Mouse (Mus musculus): ENCODE measurements around the gene Tmf1.
A peak's percentile ranks its signal among the peaks of the same experiment; 100 is the strongest.

Tmf1 gene

DNA sequence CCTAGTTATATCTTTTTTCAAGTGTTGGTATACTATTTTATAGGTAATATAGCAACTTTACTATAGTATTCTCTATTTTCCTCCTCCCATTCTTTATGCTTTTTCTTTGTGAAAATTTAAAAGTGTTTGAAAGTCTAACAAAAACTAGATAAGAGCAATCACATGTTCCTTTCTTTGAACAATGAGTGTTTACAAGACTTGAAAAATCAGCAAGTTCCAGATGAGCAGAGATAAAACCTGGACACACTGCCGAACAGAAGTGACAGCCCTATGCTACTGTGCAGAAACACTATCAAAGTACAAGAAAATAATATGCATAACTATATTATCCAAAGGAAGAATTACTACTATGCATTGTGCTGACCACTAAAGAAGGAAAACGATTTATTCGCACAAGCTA, 23.6 kb upstream of the Tmf1 start:
- no peak for DNase-seq

DNA sequence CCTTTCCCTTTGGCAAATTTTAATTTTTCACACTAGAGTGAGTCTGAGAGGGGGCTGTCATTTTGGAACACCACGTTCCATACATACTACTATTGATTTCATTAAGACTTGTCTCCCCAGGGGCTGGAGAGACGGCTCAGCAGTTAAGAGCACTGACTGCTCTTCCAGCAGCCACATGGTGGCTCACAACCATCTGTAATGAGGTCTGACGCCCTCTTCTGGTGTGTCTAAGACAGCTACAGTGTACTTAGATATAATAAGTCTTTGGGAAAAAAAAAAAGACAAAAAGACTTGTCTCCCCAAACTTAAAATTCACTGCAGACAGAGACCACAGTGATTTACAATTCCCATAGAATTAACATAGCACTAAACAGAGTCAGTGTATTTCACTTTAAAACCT, 21.5 kb upstream of the Tmf1 start:
- DNase-seq = no peak

DNA sequence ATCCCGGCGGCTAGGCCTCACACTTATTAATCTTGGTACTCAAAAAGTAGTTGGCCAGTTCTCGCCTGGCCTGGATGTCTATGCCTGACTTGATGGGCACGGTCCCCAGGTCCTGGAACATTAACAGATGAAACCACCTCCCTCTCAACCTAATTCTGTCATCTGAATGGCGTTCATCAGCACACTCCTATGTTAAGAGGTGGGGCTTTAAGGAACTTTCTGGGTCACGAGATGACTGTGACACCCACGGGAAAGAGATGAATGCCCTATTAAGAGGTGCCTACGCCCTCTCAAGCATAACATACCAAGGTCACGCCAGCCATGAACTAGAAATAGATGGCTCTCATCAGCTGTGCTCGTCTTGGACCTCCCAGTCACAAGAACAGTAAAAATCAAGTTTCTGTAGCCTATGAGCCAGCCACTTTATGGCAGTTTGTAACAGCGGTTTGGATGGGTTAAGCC, 476 bp upstream of the Tmf1 start:
- no peak for DNase-seq

DNA sequence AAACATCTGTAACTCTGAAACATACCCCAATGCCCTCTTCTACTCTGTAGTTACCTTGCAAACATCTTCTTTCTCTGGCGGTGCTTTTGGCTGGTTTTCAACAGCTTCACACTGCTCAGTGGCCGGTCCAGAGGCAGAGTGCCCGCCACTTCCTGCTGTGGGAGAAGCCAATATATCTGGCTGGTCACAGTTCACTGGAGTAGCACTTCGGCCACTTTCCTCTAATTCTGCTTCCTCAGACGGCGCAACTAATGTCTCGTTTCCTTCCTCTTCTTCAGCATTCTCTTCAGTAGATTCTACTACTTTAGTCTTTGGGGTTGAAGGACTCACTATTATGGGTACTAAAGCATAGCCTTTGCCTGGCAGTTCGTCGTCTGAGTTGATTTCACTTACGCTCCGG, 3.2 kb downstream of the Tmf1 start:
- DNase-seq = no peak

DNA sequence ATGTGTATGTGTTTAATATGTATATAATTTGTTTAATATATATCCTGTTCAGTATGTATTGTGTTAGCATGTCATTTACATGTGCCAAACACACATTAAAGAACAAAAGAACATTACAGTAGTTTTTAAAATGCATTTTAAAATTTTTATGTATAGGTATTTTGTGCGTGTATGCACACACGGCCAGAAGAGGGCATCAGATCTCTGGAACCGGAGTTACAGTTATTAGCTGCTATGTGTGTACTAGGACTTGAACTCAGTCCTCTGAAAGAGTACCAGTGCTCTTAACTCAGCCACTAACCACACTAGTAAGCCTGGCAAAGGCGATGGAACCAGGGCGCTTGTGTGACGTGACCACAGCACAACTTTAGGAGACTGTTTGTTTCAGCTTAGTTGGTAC, 28.8 kb downstream of the Tmf1 start:
- DNase-seq = no peak

DNA sequence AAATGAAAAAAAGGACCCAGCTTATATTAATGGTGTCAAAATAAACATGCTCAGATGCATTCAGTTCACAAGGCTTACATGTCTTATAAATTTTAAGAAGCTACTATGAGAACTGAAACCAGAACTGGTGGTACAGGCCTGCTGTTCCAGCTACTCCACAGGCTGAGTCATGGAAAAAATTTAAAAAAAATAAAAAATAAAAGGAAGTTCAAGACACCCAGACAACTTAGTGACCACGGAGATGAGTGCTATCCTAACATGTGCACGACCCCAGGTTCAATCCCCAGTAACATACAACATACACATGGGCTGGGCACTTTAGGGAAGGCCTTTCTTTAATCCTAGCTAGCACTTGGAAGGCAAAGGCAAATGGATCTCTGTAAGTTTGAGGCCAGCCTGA, 29.2 kb downstream of the Tmf1 start:
- DNase-seq = no peak

DNA sequence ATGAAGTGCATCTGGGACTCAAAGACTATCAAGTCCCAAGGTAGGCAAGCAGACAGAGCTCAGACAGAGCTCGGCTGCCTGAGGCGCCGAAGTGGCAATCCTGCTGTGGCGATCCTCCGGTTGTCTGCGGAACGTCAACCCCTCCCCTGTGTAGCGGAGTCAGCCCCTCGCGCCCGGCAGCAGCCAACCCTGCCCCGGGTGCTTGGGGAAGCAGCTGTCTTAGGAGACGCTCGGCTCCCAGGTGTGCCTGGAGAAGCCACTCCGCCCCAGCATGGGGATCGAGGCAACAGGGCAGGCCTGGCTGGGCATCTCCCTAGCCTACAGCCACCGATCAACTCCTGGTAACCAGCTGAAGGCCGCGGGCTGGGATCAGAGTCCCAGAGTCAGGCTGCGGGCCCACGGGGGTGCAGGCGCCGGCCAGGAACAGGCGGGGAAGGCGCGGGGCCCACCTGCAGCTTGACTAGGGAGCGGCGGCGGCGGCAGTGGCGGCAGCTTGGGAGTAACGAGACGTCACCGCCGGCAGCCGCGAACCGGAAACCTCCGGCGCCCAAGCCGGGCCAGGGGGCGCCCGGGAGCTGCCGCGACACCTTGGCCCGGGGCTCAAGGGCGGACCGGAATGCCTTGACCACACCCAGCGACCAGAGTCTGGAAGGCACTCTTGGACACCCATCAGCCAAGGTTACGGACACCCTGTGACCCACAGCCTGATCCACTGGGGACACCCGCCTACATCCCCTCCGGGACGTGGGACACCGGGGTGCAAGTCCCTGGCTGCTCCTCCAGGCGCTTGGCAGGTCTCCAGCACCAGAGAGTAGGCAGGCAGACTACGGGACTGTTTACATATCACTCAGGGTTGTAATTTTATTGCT, 30.3 kb downstream of the Tmf1 start, which contains the start of gene Eogt:
Gene Eogt (minus strand): TSS at position 800 of the 869 bp plus-strand sequence.
- peak; percentile 76 for DNase-seq

DNA sequence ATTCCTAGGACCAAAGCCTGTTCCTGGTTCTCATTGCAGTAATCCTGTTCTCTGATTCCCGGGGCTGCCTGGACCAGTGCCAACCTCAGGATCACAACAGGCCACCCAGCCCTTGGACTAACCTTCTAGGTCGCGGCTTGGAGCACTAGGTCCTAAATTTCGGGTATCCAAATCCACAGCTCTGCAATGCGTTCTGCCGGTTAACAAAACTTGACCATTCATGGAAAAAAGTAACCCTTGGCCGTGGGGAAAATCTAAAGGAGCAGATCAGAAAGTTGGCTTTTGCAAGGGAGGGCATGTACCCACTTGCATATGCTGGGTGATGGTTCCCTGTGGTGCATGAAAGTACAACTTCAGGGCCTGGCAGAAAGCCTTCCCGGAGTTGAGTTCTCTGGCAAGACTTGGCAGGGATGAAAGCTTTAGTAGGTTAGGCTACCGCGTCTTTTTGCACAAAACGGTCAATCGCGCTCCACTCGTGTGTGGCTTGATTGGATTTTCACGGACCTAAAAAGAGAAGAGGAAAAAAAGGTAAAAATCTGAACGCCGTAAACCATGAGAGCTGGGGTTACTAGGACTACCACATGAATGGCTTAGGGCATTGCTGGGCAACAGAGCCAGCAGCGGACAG, 31.1 kb downstream of the Tmf1 start:
- DNase-seq = peak; percentile 78

DNA sequence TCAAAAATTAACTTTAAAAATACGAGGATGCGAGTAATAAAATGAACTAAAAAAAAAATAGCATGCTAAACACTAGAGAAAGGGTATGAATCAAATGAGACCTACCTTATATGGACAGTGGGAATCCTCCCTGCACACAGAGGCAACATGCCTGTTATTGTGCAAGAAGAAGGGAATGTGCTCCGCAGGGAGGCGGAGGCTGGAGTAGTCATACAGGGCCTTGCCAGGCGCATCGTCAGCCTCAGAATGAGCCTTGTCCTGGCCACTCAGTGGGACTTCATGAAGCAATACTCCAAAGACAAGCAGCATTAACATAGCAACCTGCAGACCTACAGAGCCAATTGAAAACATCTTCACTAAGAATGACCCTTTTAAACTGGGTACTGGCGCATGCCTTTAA, 33.8 kb downstream of the Tmf1 start:
- DNase-seq = no peak

DNA sequence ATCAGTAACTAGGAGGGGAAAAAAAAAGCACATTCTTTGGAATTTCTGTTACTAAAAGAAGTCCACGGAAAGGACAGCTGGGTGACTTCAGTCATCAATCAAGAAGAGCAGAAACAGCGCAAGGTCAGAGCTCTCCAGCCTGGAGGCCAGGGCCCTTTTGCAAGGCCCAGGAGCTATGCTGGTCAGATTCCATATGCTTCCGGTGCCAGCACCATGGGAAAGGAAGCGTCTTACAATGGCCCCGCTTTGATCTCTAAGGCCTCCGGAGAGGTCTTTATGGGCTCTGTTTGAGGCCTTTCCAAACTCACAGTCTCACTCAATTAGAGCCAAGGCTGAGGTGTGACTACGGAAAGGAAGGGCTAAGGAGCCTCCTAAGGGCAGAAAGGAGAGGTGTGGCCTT, 34.6 kb downstream of the Tmf1 start:
- DNase-seq = no peak

DNA sequence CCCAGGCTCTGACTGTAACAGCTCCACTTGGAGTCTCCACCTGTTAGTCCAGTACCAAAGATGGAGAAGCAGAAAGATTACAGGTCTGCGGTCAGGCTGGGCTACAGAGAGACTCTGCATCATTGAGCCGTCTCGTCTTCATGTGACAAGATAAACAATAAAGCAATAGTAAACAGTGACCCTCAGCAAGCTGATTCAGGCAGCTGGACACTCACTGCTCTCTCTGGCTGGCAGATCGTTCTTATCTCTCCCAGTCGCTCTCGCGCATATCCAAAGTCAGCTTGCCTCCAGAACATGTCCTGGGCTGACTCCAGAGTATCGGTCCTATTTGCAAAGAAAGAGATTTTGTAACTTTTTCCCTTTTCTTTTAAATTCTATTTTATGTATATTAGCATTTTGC, 36.3 kb downstream of the Tmf1 start:
- no peak for DNase-seq

DNA sequence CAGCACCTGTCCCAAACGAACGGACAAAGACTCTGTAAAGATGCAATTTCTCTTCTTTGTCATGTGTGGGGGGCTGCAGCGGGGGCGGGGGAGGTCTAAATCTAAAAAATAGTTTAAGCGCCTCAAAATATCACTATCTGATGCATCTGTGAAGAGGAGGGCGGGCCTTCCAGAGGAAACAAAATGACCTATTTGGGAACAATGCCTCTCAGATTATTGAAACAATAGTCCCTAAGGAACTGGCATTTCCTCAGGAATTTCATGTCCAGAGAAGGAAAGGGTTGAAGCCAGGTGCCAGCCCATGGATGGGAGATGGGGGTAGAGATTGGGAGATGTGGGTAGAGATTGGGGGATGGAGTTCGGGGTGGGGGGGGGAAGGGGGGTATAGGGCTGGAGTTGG, 37.1 kb downstream of the Tmf1 start:
- DNase-seq = peak; percentile 63

DNA sequence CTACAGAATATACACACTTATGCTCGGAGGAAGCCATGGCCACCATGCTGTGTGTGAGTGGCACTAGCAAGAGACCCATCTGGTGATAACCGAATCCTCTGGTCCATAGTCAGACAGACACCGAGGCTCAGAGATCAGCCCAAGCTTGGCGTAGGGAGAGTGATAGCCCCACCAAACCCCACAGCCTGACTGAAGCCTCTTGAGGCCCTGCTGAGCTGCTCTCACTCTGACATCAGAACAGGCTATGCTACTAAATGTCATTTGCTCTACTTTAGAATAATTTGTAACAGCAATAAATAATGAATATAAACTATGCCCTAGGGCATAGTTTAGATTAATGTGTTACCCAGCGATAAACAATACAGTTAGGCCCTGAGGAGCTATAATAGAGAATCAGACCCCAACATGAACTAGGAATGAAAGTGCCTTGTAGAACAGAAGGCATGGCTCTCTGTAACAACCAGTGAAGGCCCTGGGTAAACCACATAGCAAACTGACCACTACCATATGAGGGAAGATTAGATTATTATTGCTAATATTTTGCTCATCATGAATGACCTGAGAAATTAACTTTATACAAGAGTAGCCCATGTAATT, 46.1 kb downstream of the Tmf1 start:
- DNase-seq = no peak

DNA sequence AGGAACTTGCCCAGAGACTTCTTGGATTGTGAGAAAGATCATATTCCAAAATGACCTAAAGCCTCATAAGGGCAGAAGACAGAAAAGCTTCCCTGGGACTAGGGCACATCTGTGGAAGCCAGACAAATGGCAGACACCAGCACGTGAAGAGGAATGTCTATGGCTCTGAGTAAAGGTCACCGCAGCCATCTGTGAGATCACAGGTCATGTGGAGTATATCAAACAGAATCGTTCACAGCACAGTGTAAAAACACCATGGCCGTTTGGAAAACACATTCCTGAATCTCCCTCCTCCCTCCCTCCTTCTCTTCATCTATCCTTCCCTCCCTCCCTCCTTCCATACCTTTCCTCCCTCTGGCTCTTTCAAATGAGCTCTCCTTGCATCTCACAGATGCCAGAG, 47.1 kb downstream of the Tmf1 start:
- no peak for DNase-seq

DNA sequence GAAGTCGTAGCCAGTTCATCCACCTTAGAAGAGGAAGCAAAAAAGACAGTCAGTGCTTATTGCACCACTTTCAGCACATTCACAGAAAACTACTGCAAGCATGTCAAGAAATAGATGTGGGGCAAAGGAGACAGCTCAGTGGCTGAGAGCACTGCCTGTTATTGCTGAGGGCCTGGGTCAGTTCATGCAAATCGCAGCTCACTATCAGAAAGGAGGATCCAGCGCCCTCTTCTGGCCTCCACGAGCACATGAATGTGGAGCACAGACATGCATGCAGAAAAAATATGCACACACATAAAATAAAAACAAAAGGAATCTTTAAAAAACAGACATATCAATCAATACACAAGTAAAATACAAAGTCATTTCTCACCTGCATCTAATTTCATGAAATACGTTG, 47.9 kb downstream of the Tmf1 start:
- DNase-seq = peak; percentile 24

DNA sequence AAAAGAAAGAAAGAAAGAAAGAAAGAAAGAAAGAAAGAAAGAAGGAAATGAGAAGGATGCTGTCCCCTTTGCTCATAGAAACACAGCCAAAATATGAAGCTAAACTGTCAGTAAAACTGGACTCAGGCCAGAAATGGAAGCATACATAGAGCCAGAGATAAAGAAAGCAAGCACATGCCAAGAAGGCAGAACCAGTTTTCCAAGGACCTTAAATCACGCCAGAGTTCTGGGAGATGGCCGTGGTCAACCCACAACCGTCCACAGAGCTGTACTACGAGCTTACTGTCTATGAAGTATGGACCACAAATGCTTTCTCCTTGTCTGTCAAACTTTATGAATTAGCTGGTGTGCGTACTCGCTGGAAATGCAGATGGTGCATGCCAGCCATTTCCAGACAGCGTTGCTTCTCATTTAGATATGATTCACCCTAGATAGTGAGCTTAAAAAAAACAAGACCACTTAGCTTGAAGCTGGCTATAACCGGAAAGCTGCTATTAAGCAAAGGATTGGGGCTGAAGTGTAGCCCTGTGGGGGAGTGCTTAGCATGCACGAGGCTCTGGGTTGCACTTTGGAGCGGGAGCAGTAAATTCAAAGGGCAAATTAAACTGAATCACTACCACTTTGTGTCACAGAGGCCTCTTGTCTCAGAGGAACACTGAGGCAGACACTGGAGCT, 54.4 kb downstream of the Tmf1 start:
- no peak for DNase-seq

DNA sequence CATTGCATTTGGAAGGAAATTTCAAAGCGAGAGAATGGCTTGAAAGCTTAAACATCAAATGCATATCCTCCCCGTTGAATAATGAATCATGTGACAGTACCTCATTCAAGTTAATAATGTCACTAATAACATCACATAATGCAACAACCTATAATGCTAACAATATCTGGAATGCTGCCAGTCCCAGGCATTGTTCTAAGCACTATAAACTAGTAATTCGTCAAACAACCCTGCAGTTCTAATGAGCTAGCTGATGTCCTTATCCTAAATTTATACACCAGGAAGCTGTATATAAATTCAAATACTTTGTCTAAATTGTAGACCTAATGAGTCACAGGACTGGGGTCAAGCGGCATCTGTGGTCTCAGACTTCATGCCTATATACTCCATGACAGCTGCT, 58.0 kb downstream of the Tmf1 start:
- no peak for DNase-seq

DNA sequence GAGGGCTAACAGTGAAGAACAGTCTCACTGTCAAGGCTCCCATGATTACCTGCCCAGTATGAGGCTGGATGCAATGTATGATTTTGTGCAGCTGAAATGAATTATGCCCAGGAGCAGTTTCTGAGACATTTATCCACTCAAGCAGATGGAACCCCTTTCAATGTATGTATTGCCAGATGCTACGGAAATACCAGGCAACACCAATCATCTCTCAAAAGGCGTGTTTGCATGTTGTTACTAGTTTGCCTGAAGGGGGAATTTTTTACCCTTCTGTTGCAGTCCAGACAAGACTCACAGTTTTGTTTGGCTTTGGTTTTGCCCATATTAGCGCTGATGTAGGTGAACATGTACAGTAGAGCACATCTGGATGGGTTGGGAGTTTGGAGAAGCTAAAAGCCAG, 60.6 kb downstream of the Tmf1 start:
- DNase-seq = no peak

DNA sequence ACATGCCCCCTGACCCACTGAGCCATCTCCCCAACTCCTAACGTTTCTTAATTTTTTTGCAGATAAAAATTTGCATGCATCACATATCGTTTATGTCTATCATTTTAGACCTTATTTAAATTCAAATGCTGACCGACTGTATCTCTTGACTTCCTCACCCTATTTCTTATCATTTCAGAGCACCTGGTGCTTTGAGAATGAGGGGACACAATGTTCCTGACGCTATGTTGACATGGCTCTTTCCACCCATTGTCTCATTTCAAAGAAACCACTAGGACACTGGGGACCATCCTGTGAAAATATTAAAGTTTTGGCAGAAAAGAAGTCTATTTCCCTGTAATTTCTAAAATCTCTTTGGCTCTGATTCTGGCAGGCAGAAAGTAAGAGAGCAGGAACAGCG, 62.0 kb downstream of the Tmf1 start:
- no peak for DNase-seq

DNA sequence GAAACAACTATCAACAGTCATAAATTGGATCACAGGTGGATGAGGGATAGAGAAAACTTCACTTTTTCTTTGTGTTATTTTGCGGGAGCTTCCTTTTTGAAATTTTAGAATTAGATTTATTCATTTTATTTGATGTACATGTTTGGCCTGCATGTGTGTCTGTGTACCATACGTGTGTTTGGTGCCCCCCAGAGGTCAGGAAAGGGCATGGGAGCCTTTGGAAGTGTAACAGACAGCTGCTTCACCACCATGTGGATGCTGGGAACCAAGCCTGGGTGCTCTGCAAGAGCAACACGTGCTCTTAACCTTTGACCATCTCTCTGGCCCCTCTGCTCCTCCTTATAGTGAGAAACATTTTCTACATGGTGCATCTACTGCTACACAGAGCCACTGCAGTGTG, 64.1 kb downstream of the Tmf1 start:
- peak; percentile 19 for DNase-seq

DNA sequence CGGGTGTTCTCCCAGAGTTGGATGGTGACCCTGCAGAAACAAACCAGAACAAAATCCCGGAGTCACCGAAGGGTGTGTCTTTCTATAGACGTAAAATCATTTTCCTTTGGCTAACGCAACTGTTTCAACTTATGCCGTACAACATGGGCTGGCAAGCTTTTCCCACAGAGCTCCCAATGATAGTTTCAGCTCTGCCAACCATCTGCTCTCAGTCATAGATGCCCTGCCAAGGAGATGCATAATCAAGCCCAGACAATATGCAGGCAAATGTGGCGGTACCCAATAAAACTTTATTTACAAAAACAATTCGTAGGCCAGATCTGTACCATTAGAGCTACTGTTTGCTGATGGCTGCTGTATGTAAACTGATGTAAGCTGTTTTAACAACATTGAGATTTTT, 66.7 kb downstream of the Tmf1 start:
- no peak for DNase-seq

DNA sequence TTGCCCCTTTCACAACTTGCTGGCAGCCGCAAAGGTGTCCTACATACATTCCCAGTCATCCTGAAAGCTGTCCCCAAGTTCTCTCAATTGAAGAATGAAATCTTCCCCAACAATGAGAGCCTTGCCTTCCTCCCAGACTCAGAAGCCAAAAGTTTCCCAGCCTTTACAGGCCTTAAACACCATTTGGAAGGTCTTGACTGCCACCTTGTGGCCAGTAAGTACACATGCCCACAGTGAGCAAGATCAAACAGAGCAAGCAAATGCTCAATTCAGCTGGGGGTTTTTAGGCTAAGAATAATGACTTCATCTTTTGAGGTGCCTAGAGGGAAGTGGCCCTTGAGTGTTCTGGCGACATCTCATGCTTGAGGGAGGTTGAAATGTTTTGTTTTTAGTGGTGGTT, 72.1 kb downstream of the Tmf1 start:
- peak; percentile 87 for DNase-seq

DNA sequence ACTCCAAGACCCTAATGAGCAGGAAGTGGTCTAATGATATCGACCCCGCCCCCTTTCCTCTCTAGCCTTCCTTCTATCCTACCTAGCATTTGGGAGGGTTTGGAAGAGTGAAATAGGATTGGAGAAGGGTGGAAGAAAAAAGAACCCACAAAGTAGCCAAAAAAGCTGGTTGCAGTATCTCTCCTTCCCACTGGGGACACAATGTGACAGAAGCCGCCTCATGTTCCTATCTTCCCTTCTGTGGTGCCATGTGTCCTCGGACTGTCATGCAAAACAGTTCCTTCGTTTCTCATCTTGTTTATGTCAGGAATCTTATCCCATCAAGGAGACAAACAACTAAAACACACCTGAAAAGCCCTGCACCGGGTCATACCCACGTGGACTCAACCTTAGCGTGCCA, 72.8 kb downstream of the Tmf1 start:
- no peak for DNase-seq

All from retina, postnatal 1 day (tissue).